Mouse (Mus musculus): ENCODE measurements around the gene BC049352.

Gene BC049352

DNA sequence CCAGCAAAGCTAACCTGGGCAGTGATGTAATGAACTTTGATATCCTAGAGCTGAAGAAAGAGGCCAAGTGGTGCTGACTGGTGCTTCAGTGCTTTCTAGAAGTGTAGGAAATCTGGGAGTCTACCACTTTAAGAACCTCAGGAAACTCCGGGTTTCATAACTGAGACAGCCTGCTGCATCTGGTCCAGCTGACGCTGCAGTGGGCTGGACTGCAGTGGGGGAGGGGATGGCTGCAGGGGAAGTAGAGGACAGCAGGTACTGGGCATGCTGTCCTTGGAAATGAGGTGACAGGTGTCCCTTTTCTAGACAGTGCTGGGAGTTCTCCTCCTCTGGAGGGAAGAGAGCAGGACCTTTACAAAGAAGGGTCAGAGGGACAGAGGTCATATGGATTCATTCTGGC lies at the start of gene BC049352:
TSS of gene BC049352 (plus strand) at position 238 of the 400 bp plus-strand sequence.
- no peak for DNase-seq (ENCODE audit: extremely low spot score, low read depth, low spot score)

GRCm38 (mm10) chr9:45133484-45134310 lies 48.1 kb upstream of the BC049352 start:
- DNase-seq (ENCODE audit: extremely low spot score, low read depth, low spot score), result no peak

DNA sequence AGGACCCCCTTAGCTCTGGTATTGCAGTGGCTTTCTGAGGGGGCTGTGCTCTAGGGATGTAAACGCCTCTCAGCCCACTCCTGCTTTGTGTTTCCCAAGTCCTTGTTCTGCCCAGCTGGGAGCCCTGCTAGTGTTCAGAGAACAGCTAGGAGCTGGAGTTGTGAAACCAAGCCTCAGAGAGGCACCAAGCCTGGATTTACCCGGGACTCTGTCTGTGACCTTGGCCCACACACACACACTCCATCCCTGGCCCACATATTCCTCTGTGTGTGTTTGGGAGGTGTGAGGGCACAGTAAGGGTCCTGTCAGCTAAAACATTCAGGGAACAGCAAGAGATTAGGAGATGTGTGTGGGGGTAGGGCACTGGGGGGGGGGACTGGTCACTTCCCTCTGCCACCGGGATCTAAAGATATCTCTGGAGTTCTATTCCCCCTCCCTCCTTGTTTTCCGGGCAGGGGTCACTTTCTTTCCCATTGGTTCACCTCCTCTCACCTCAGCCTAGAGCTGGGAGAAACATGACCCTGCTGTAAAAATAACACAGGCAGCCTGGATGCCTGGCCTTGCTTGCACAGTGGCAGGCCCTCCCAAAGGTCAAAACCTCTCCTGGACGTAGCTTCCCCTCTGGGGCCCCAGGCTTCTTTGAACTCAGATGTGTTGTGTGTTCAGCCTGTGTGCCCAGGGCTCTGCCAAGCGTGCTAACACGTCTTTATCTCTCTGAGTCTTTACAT lies 45.2 kb upstream of the BC049352 start:
- DNase-seq (ENCODE audit: extremely low spot score, low read depth, low spot score), result no peak

DNA sequence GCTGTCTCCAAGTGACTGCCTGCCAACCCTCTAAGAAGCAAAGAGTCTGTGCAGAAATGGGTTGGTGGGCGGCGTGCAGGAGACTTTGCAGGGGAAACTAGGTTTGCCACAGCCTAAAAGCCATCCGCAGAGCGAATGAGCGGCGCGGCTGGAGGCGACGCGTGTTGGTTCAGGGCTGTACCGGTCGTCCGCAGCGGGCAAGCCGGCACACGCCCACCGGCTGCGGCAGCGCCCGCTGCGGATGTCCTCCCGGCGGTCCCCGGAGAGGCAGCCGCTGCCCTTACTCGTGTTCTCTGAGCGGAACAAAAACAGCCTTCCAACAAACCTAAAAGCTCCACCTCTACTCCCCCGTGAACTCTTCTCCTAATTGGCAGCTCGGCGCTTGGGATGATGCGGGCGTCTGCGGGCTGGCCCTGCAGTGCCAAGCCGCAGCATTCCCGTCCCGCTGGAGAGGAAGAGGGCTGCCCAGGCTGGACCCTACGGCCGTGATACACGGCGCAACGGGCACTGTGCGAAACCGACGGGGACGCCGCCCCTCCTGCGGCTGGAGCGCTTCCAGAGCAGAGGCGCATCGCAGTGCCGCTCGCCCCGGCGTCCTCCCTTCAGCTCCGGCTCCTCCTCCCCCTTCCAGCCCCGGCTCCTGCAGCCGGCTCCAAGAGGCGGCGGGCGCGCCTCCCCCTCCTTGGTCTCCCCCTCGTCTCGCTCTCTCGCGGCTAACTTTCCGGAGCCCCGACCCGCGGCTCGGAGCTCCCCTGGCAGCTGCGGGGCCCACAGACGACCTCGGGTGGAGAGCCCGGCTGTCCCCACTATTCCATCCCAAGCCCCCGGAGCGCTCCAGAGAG lies 43.4 kb upstream of the BC049352 start, which contains the start of gene Scn4b:
TSS of gene Scn4b (plus strand) at position 205 of the 842 bp plus-strand sequence.
- DNase-seq (ENCODE audit: extremely low spot score, low read depth, low spot score), result no peak

- no peak for DNase-seq (ENCODE audit: extremely low spot score, low read depth, low spot score)
Measured at GRCm38 (mm10) chr9:45139082-45139481, 42.7 kb upstream of the BC049352 start.

- no peak for DNase-seq (ENCODE audit: extremely low spot score, low read depth, low spot score)
Measured at GRCm38 (mm10) chr9:45140945-45141344, 40.9 kb upstream of the BC049352 start.

GRCm38 (mm10) chr9:45142686-45143085 lies 39.1 kb upstream of the BC049352 start:
- no peak for DNase-seq (ENCODE audit: extremely low spot score, low read depth, low spot score)

DNA sequence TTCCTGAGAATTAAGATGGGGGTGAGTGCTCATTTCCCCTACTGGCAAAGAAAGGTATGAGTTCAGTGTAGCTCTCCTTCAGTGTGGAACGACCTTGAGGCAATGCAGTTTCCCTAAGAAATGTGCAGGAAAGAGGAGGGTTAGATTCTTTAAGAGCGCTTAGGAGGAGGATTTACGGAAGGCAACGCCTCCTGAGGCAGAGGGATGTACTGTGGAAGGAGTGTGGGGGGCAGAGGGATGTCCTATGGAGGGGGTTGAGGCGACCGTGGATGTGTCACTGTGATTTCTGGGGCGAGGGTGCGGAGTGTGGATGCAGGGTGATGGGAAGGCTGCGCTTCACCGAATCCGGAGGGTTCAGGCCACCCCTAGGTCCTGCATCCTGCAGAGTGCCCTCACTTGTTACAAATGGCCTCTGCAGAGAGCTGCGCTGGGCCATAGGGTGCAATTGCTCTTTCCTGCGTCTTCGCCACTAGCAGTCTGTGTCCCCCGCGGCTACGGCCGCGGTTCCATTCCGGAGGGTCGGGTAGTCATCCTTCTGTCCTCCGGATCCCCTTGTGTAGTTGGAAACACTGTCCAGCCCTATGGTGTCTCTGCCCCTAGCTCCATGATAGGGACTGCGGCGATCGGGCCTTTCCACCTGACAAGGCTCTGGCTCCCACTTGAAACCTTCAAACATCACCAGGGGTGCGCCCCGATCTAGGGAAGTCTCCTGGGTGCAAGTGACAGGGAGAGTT lies 36.1 kb upstream of the BC049352 start:
- DNase-seq (ENCODE audit: extremely low spot score, low read depth, low spot score), result no peak

DNA sequence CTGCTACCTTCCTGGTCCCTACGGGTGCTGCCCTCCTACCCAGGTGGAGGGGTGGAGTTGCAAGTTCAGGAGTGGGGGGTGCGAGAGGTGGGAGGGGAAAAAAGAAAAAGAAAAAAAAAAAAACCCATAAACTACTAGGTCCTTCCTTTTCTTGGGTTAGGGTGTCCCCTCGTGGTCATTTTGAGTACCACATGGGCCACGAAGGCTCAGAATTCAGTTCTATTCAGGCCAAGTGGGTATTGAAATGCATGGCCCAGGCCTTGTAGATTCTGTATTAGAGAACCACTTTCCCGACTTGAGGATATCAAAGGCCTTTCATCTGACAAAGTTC lies 35.6 kb upstream of the BC049352 start:
- DNase-seq (ENCODE audit: extremely low spot score, low read depth, low spot score), result no peak

GRCm38 (mm10) chr9:45150933-45151332 lies 30.9 kb upstream of the BC049352 start:
- DNase-seq (ENCODE audit: extremely low spot score, low read depth, low spot score), result no peak

GRCm38 (mm10) chr9:45153361-45153760 lies 28.4 kb upstream of the BC049352 start:
- no peak for DNase-seq (ENCODE audit: extremely low spot score, low read depth, low spot score)

DNA sequence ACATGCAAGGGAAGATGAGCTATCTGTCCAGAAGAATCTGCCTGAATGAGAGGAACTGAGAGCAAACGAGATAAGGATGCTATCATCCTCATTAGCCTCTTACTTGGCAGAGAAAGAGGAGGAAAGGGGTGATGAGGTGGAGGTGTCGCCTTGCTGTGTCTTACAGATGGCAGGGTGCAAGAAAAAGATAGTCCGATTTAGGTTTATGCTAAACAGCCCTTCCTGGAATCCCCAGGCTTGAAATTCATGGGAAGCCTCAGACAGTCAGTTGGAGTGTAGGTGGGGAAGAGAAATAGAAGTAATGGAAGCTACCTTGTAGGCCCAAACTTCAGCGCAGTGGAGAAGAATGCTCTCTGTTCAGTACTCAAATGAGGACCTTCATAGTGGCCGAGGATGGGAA lies 13.9 kb upstream of the BC049352 start:
- no peak for DNase-seq (ENCODE audit: extremely low spot score, low read depth, low spot score)

DNA sequence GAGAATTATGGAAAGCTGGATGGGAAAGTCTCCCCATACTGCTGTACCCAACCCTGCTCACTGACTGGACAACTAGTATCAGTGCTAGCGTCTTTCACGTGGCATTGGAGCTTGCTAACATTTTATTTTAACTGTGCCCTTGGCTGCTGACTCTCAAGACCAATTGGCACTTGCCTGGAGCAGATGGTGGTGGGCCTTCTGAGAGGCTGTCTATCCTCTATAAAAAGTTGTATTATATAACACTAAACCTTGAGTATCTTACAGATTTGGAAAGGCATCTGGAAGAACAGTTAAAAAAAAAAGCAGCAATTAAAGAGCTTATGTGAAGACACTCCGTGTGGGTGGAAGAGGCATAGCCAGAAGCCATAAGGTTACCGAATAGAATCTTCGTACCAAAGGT lies 11.7 kb upstream of the BC049352 start:
- DNase-seq (ENCODE audit: extremely low spot score, low read depth, low spot score), result no peak

DNA sequence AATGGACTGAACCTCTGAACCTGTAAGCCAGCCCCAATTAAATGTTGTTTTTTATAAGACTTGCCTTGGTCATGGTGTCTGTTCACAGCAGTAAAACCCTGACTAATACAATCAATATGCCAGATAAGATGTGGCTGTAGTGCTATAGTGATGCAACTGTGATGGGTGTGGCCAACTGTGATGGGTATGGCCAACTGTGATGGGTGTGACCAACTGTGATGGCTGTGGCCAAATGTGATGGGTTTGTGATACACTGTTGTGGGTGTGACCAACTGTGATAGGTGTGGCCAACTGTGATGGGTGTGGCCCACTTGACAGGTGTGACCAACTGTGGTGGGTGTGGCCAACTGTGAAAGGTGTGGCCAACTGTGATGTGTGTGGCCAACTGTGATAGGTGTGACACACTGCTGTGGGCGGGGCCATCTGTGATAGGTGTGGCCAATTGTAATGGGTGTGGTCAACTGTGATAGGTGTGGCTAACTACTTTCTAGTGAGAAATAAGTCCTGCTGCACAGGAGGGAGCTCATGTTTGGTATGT lies 10.7 kb upstream of the BC049352 start:
- no peak for DNase-seq (ENCODE audit: extremely low spot score, low read depth, low spot score)

DNA sequence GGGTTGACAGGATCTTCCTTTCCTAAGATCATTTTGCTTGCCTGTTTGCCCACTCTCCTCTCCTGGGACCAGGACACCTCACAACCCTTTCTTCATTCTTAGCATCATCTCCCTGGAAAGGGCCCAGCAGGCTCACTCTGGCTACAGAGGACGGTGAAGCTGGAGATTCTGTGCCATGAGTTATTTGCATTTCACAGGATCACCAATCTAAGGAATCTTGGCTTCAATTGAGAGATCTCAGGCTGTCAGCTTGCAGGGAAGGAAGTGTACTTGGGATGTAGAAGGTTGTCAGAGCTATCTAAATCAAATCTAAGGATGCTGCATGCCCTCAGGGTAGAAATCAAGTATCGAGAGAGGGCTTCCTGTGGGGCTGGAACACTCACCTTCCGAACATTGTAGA lies 8.3 kb upstream of the BC049352 start:
- DNase-seq (ENCODE audit: extremely low spot score, low read depth, low spot score), result no peak

DNA sequence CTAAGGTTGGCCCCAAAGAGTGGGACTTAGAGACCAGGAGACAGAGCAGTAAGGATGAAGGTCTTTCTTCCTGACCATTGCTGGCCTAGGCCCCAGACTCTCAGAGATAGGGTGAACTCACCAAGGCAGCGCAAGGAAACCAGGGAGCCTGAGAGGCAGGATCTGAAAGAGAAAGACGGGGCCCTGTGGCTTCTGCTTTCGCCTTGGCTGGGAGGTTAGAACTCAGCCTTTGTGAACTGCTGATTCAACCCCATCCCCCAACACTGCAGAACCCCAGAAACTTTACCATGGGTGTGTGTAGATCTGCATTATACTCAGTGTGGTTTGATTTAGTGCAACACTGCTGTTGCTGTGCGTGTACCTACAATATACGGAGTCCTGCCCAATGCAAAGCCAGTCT lies 2.5 kb upstream of the BC049352 start:
- DNase-seq (ENCODE audit: extremely low spot score, low read depth, low spot score), result no peak

- no peak for DNase-seq (ENCODE audit: extremely low spot score, low read depth, low spot score)
Measured at GRCm38 (mm10) chr9:45182521-45182920, 714 bp downstream of the BC049352 start.

GRCm38 (mm10) chr9:45183266-45183665 lies 1.5 kb downstream of the BC049352 start:
- no peak for DNase-seq (ENCODE audit: extremely low spot score, low read depth, low spot score)

- DNase-seq (ENCODE audit: extremely low spot score, low read depth, low spot score), result no peak
Measured at GRCm38 (mm10) chr9:45185250-45185649, 3.4 kb downstream of the BC049352 start.
